Mouse (Mus musculus) ES-Bruce4 (cell line): ENCODE measurements around the gene Tceal1. TPM values are rescaled to one million over a fixed set of nuclear protein-coding genes. Genes with fewer than 3 reads are reported as not detected.
A peak's percentile ranks its signal among the peaks of the same experiment; 100 is the strongest.
"Not testable (repeated sequence)": the region's sequence is repeated elsewhere in the genome, so short reads cannot be mapped to it uniquely, and the experiment has no call there.

Source experiments
- H3K27ac ChIP-seq: 2 replicates; pipeline ENCODE4 v1.5.1; 2012; ENCODE audit warnings: low read length, inconsistent platforms; ENCODE audit not compliant: insufficient read depth
- H3K27me3 ChIP-seq: 2 replicates; pipeline ENCODE4 v1.6.1; 2012; ENCODE audit warnings: mild to moderate bottlenecking, low read length, inconsistent platforms; ENCODE audit not compliant: control insufficient read depth, poor library complexity, insufficient read depth, severe bottlenecking
- H3K36me3 ChIP-seq: 2 replicates; pipeline ENCODE4 v1.6.1; 2012; ENCODE audit warnings: inconsistent platforms, mild to moderate bottlenecking, low read length, moderate library complexity; ENCODE audit not compliant: control insufficient read depth, poor library complexity, insufficient read depth, severe bottlenecking
- H3K4me1 ChIP-seq: one replicate; pipeline ENCODE4 v1.8.1; 2011; ENCODE audit warnings: low read length; ENCODE audit not compliant: control insufficient read depth, insufficient read depth
- H3K4me3 ChIP-seq: 2 replicates; pipeline ENCODE4 v1.5.1; 2011; ENCODE audit warnings: low read depth, mild to moderate bottlenecking, low read length
- H3K9ac ChIP-seq: 2 replicates; pipeline ENCODE4 v1.6.1; 2012; ENCODE audit warnings: low read depth, mild to moderate bottlenecking, inconsistent platforms; ENCODE audit not compliant: poor library complexity, severe bottlenecking
- H3K9me3 ChIP-seq: replicated peaks from 2 replicates; pipeline ENCODE4 v1.6.1; 2012; ENCODE audit warnings: mild to moderate bottlenecking, low read length, inconsistent platforms; ENCODE audit not compliant: control insufficient read depth, poor library complexity, insufficient read depth, severe bottlenecking
- CTCF ChIP-seq: IDR thresholded peaks from one replicate; pipeline ENCODE4 v1.8.1; 2011; ENCODE audit warnings: low read depth, low read length
- EP300 ChIP-seq: IDR thresholded peaks from 2 replicates; pipeline ENCODE4 v1.6.1; 2011; ENCODE audit warnings: low read depth, low read length; ENCODE audit not compliant: insufficient read depth
- POLR2A ChIP-seq: IDR thresholded peaks from one replicate; pipeline ENCODE4 v1.8.1; 2011; ENCODE audit warnings: low read length; ENCODE audit not compliant: insufficient read depth
- polyA plus RNA-seq: library from polyadenylated mRNA; stranded (reverse); fragments of >200 nt; gene quantifications from 2 replicates; pipeline ENCODE4 v1.2.4, GENCODE M21; 2011; ENCODE audit warnings: low read depth; ENCODE audit not compliant: missing spikeins, insufficient read depth, insufficient read length

Gene Tceal1
- polyA plus RNA-seq, result 2.4 and 3.1 TPM in 2 replicates

DNA sequence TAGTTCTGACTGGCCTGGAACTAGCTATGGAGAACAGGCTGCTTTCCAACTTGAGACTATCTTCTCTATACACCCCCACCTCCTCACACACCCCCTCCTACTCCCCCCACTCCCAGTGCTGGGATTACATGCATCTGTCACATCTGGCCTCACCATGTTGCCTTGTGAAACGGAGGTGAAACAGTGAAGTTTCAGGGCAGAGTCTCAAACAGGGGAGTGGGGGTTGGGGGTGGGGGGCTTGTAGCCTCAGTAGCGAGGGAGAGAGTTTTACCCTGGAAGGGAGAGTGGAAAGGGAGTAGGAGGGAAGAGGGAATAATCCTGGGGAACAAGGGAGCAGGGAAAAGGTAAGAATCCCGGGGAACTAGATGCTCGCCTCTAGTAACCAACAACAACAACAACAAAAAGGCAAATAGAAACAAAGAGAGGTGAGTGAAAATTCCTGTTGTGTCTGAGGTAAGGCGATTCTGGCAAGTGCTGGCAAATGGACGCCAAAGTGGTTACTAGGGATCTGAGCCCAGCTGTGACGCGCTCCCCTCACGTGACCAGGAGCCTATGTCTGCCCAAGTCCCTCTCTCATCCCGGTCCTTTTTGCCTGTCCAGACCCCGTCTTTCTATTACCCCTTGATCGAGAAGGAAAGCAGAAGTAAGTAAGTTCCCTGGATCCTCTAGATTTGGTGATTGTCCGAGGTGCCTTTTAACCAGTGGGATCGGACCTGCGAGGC, at the start of gene Tceal1:
Tceal1 (plus strand) TSS at position 537 of the 722 bp plus-strand sequence.
- Histone ChIP-seq H3K4me3 (peak within 1 kb of the TSS; percentile 92), H3K4me1 (no peaks in the 10 kb centered on the region), H3K36me3 (no peaks in the 10 kb centered on the region), H3K9ac (peak within 1 kb of the TSS; percentile 40), H3K27ac (no peak within 1 kb of the TSS), H3K27me3 (no peaks in the 10 kb centered on the region), H3K9me3 (no peaks in the 10 kb centered on the region)
- TF ChIP-seq POLR2A (no peak), EP300 (no peak), CTCF (no peak)

DNA sequence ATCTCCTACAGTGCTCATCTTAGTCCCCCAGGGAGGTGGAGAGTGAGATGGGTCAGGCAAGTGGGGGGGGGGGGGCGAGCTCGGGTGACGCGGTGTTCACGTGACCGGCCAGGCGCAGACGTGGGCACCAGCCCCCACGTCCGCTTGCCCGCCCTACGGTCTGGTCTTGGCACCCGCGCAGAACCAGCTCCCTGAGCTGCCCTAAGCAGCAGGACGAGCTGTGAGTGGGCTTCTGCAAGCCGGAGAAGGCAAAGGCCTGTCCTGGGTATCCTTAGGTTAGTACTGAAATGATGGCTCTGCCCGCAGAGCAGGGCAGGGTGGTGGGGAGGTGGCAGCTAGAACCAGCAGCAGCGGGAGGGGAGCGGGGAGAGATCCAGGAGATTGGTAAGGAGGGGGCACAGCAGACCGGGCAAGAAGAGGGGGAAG, 41.5 kb upstream of the Tceal1 start:
- H3K9me3 ChIP-seq, result no peaks in the 10 kb centered on the region
- H3K36me3 ChIP-seq, result no peaks in the 10 kb centered on the region
- H3K27me3 ChIP-seq, result no peaks in the 10 kb centered on the region
- H3K4me3 ChIP-seq, result peak overlapping the region; percentile 60
- no peaks in the 10 kb centered on the region for H3K4me1 ChIP-seq
- TF ChIP-seq POLR2A (no peak), CTCF (no peak), EP300 (no peak)
- H3K27ac ChIP-seq, result no peak overlapping the region
- H3K9ac ChIP-seq, result no peak overlapping the region

DNA sequence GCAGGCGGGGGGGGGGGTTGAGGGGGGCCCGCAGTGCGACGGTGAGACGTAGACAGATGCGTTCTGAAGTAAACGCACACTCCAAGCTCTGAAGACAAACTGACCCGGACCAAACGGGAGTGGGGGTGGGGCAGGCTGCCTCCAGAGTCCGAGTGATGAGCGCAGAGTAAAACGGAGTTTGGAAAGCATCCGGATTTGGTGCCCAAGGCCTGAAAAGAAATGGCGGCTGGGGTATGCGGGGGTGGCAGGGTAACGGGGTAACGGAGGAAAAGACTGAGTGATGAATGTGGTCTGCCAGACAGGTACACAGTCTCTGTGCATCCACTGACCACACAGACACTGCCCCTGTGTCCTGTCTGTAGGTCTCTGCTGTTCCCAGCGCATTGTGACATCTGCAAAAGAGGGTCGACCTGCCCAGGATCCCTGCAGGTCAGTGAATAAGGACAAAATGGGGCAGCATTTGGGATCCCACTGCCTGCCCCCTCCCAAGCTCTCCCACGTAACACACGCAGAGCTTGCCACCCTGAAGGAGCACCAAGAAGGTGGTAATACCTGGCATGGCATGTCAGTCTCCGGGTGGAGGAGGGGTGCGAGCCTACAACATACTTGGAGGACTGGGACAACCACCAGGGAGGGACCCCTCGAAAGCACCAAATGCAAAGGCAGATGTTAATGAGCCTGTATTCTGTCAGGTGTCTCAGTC, 40.9 kb upstream of the Tceal1 start:
- H3K27me3 ChIP-seq, H3K9ac ChIP-seq, H3K36me3 ChIP-seq, H3K27ac ChIP-seq, H3K9me3 ChIP-seq, H3K4me1 ChIP-seq: not testable (repeated sequence)
- H3K4me3 ChIP-seq, result peak overlapping the region; percentile 60

DNA sequence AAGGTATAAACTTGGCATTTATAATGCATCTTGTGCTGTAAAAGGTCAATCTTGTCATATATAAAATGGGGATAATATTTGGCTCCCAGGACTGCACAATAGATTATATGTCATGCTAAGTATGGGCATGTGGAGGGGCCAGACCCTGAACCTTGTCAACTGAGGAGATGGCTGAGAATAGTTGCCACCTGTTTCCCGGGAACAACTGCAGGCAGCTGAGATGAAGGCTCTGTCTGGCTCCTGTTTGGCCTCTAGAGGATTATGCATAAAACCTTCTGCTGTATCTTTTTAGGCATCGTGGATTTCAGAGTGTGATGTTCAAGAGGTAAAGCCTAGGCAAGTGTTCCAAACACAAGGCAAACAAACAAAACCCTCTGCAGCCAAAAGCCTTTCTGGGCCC, 39.0 kb upstream of the Tceal1 start:
- H3K4me3 ChIP-seq, result no peak overlapping the region
- H3K4me1 ChIP-seq, result no peaks in the 10 kb centered on the region
- no peak overlapping the region for H3K27ac ChIP-seq
- no peak for TF ChIP-seq POLR2A
- no peak for TF ChIP-seq CTCF
- TF ChIP-seq EP300, result no peak
- no peaks in the 10 kb centered on the region for H3K9me3 ChIP-seq
- H3K9ac ChIP-seq, result no peak overlapping the region
- no peaks in the 10 kb centered on the region for H3K36me3 ChIP-seq
- H3K27me3 ChIP-seq, result no peaks in the 10 kb centered on the region

DNA sequence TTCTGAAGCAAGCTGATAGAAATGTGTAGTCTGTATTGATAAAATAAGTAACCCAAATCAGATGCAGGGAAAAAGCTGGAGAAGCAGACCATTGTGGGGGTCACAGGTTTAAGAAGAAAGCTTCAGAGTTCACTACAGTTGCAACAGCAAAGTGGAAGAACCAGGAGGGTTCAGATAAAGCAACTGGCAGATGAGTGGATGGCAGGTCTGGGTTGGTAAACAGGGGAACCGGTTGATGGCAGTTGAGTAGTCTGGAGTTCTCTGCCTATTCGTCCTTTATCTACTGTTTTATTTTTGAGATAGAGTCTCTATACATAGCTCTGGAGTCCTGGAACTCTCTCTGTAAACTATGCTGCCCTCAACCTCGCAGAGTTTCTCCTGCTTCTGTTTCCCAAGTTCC, 26.8 kb upstream of the Tceal1 start:
- Histone ChIP-seq H3K4me3 (no peak overlapping the region), H3K36me3 (no peaks in the 10 kb centered on the region), H3K9me3 (no peaks in the 10 kb centered on the region), H3K27ac (no peak overlapping the region), H3K4me1 (no peaks in the 10 kb centered on the region), H3K27me3 (no peaks in the 10 kb centered on the region), H3K9ac (no peak overlapping the region)
- no peak for TF ChIP-seq POLR2A
- no peak for TF ChIP-seq EP300
- TF ChIP-seq CTCF, result no peak

DNA sequence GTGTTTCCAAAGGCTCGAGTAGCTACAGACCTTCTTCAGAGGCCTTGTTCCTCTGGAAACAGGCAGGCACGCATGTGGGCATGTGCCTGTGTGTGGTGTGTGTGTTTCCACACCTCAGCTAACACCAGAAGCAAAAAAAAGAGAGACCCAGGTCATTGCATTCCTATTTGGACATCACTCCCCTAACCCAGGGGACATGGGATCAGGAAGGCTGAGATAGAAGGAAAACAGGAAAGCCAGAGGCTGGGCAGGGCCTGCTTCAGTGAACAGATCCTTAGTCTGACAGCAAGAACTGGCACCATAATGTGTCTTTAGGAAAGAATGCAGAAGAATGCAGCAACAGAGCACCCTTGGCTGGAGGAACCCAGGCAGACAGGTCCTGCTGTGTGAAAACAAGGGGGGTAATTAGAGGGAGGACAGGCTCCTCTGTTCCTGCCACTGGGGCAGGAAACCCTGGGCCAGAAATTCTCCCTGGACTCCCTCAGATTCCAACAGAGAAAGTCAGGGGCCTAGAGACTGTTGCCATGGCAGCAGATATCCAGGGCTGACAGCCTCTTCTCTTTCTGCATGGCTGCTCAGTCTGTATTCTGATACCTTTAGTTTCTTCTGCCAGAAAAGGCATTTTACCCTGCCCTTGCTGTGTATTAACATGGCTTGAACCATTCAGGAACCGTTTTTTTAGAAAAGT, 16.0 kb upstream of the Tceal1 start:
- not testable (repeated sequence) for H3K4me1 ChIP-seq, H3K36me3 ChIP-seq, H3K27ac ChIP-seq, H3K9me3 ChIP-seq, H3K27me3 ChIP-seq, H3K9ac ChIP-seq, H3K4me3 ChIP-seq
